Mouse (Mus musculus) heart, adult 2 months (tissue): ENCODE measurements around the gene Zfp1.

Source experiments
- CTCF ChIP-seq: fragments of 200-600 bp; IDR thresholded peaks from 2 replicates; pipeline ENCODE4 v1.8.1; 2022; ENCODE audit warnings: antibody characterized with exemption, mild to moderate bottlenecking, moderate library complexity
- POLR2A ChIP-seq: fragments of 200-500 bp; IDR thresholded peaks from 2 replicates; pipeline ENCODE4 v1.6.1; 2011; ENCODE audit warnings: mild to moderate bottlenecking, low read depth, low read length, control low read depth; ENCODE audit not compliant: insufficient read depth

DNA sequence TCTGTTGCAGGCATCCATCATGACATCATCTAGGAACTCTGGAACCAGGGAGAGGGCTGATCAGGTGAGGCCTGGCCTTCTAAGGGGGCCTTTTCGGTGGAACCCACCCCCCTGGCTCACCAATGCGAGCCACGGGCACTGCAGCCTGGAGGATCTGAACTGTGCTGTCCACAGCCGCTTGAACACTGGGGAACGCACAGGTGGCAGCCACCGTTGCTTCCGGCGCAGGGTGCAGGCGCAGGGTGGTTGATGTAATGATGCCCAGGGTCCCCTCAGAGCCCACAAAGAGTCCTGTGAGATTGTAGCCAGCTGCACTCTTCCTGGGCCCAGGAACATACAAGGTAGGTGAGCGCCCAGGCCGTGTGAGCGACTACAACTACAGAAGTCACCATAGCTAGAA is 14.8 kb upstream of the Zfp1 start:
- TF ChIP-seq POLR2A = no peak
- no peak for TF ChIP-seq CTCF
